Mouse (Mus musculus) heart, postnatal 0 days (tissue): Measurements from ENCODE around the gene Hnrnpa1.

Source experiments
- CTCF ChIP-seq: IDR thresholded peaks from 2 replicates; pipeline ENCODE4 v1.5.1; 2016; ENCODE audit warnings: antibody characterized with exemption, control low read depth, low read depth
- EP300 ChIP-seq: IDR thresholded peaks from 2 replicates; pipeline ENCODE4 v1.6.1; 2016; ENCODE audit warnings: antibody characterized with exemption, low read depth

- no peak for TF ChIP-seq CTCF
- no peak; the same call in 1 of the 2 replicates for TF ChIP-seq EP300
Observed at GRCm38 (mm10) chr15:103239130-103239684, 1.0 kb upstream of the Hnrnpa1 start.
